Mouse (Mus musculus) hindbrain, postnatal 0 days (tissue): ENCODE measurements around the gene Cyp3a41a. TPM values are rescaled to one million over a fixed set of nuclear protein-coding genes. Genes with fewer than 3 reads are reported as not detected.
"Not testable (repeated sequence)": the region's sequence is repeated elsewhere in the genome, so short reads cannot be mapped to it uniquely, and the experiment has no call there.

Experiments used
- ATAC-seq: fragments of 200-750 bp; cut with Nextera tagmentation; 2 replicates; pipeline ENCODE4 v1.8.0; 2017; ENCODE audit warnings: mild to moderate bottlenecking, moderate TSS enrichment, moderate library complexity
- DNase-seq: peaks from one replicate; pipeline ENCODE4 v3.0.0-alpha.2; 2015; ENCODE audit warnings: low spot score
- H3K27ac ChIP-seq: fragments of 300-500 bp; sonication (generic); 2 replicates; pipeline ENCODE4 v1.5.1; 2014; ENCODE audit warnings: mild to moderate bottlenecking
- H3K27me3 ChIP-seq: fragments of 300-500 bp; sonication (generic); 2 replicates; pipeline ENCODE4 v1.6.1; 2014; ENCODE audit warnings: low read length, mixed read lengths; ENCODE audit not compliant: insufficient read depth
- H3K36me3 ChIP-seq: fragments of 300-500 bp; sonication (generic); 2 replicates; pipeline ENCODE4 v1.6.1; 2014; ENCODE audit warnings: low read length, mixed read lengths; ENCODE audit not compliant: insufficient read depth
- H3K4me1 ChIP-seq: fragments of 300-500 bp; sonication (generic); 2 replicates; pipeline ENCODE4 v1.6.1; 2014; ENCODE audit warnings: antibody characterized with exemption, low read length, mixed read lengths; ENCODE audit not compliant: insufficient read depth
- H3K4me2 ChIP-seq: fragments of 300-500 bp; sonication (generic); 2 replicates; pipeline ENCODE4 v1.6.1; 2014; ENCODE audit warnings: low read depth, mild to moderate bottlenecking, low read length, moderate library complexity, mixed read lengths
- H3K4me3 ChIP-seq: fragments of 300-500 bp; sonication (generic); 2 replicates; pipeline ENCODE4 v1.5.1; 2014; ENCODE audit warnings: low read length
- H3K9ac ChIP-seq: fragments of 300-500 bp; sonication (generic); replicated peaks from 2 replicates; pipeline ENCODE4 v1.6.1; 2014; ENCODE audit warnings: mild to moderate bottlenecking, low read length, moderate library complexity, mixed read lengths
- H3K9me3 ChIP-seq: fragments of 300-500 bp; sonication (generic); 2 replicates; pipeline ENCODE4 v1.6.1; 2016; ENCODE audit warnings: low read length, mixed read lengths
- CTCF ChIP-seq: IDR thresholded peaks from 2 replicates; pipeline ENCODE4 v1.5.1; 2016; ENCODE audit warnings: antibody characterized with exemption, control low read depth, low read depth
- WGBS: fragments of 180-500 bp; shearing (Covaris S2); extraction: QIAGEN DNeasy Blood & Tissue Kit; methylation state at CpG from one replicate; pipeline ENCODE4 v1.1.7; 2014; 5-methylcytosine and 5-hydroxymethylcytosine counted together
- polyA plus RNA-seq: library from polyadenylated mRNA; unstranded; fragments of >200 nt; fragmentation: Nextera tagmentation; extraction: Ambion mirVana; gene quantifications from 2 replicates; pipeline ENCODE4 v1.2.1, GENCODE M21; 2015
- total RNA-seq: library from RNA; depleted of rRNA; stranded (reverse); fragments of >200 nt; gene quantifications from 2 replicates; pipeline ENCODE4 v1.2.3, GENCODE M21; 2014; rRNA removed

Cyp3a41a gene
- total RNA-seq (not detected in 2 replicates), polyA plus RNA-seq (not detected in 2 replicates)

- not testable (repeated sequence) for H3K27me3 ChIP-seq, H3K4me1 ChIP-seq, DNase-seq, H3K9ac ChIP-seq, ATAC-seq, H3K27ac ChIP-seq, H3K4me3 ChIP-seq, H3K4me2 ChIP-seq, H3K9me3 ChIP-seq, H3K36me3 ChIP-seq
- 73% methylated on average over 1 of the region's 2 CpGs for WGBS
Observed at GRCm38 (mm10) chr5:145720036-145720435, at the start of gene Cyp3a41a. TSS of gene Cyp3a41a (minus strand) at chr5:145720136.

DNA sequence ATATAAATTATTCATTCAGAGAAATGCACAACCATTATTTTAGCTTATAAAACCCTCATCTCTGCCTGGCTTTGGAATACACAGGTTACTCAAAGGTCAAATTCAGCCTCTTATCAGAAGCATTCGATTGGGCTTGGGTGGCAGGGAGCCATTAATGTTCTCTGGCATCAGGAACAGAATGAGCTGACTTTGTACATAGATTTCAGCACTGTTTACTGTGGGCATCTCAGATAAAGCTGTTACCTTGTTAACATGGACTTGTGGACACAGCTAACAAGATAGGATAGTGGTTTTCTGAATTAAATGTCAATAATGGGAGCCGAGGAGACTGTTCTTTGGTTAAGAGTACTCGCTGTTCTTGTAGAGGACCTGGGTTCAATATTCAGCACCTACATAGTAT is 17.6 kb upstream of the Cyp3a41a start:
- 76% methylated on average over 3 of the region's 3 CpGs for WGBS
- DNase-seq, H3K36me3 ChIP-seq, H3K27ac ChIP-seq, H3K4me3 ChIP-seq, H3K4me1 ChIP-seq, ATAC-seq, H3K4me2 ChIP-seq, H3K9ac ChIP-seq, H3K27me3 ChIP-seq, H3K9me3 ChIP-seq: not testable (repeated sequence)

DNA sequence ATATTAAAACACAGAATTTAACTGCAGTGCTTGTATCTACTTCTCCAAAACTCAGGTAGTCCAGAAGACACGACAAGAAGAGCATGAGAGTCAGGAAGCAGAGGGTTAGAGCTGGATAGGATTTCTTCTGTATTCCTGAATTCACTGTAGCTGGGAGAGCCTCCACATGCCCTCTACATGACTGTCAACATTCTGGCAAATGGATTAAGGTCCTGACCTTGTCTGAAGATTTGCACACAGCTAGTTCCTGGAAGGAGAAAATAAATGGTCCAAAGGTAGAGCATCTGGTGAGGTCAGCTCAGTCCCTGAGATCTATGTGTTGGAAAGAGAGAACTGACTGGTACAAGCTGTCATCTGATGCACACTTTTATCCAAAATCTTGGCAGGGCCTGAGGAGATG is 5.6 kb downstream of the Cyp3a41a start:
- H3K4me1 ChIP-seq, H3K4me2 ChIP-seq, H3K4me3 ChIP-seq, H3K9me3 ChIP-seq, H3K9ac ChIP-seq, DNase-seq, ATAC-seq, H3K36me3 ChIP-seq, H3K27ac ChIP-seq, H3K27me3 ChIP-seq: not testable (repeated sequence)
- WGBS: 21% methylated on average over 1 of the region's 1 CpGs

GRCm38 (mm10) chr5:145707372-145707771 is 12.6 kb downstream of the Cyp3a41a start:
- not testable (repeated sequence) for DNase-seq, H3K9me3 ChIP-seq, H3K4me3 ChIP-seq, H3K4me2 ChIP-seq, H3K9ac ChIP-seq, H3K27me3 ChIP-seq, H3K27ac ChIP-seq, H3K4me1 ChIP-seq, H3K36me3 ChIP-seq, ATAC-seq
- WGBS: 85% methylated on average over 2 of the region's 2 CpGs

DNA sequence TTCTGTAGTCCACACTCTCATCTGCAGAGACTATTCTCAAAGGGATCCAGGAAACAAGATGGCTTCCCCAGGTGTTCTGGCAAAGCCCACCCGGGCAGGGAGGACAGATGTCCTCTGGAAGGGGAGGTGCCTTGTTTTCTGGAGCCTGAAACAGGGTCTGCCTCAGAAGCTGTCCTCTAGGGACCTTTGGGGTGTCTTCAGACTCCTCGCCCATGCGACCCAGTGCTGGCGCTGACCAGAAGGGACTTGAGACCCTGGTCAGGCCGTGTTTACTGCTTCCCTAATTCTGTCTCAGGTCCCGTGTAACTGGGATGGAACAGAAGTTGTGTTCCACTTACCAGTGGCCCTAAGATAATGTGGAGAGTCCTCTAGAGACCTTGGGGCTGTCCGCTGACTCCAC is 57.9 kb downstream of the Cyp3a41a start:
- no peak for ATAC-seq
- Histone ChIP-seq H3K9me3 (peaks cover 44% of the 10 kb centered on the region), H3K4me1 (no peaks in the 10 kb centered on the region), H3K9ac (no peak overlapping the region), H3K4me2 (no peak overlapping the region), H3K4me3 (no peak overlapping the region), H3K27ac (no peak overlapping the region), H3K27me3 (no peaks in the 10 kb centered on the region), H3K36me3 (no peaks in the 10 kb centered on the region)
- no peak for TF ChIP-seq CTCF
- WGBS: 83% methylated on average over 7 of the region's 7 CpGs
- DNase-seq: no peak

GRCm38 (mm10) chr5:145647779-145648178 is 72.2 kb downstream of the Cyp3a41a start:
- no peaks in the 10 kb centered on the region for H3K4me1 ChIP-seq
- no peak overlapping the region for H3K9ac ChIP-seq
- no peak for TF ChIP-seq CTCF
- no peak for DNase-seq
- H3K4me3 ChIP-seq: no peak overlapping the region
- H3K27me3 ChIP-seq: no peaks in the 10 kb centered on the region
- peaks cover 38% of the 10 kb centered on the region for H3K9me3 ChIP-seq
- no peak for ATAC-seq
- WGBS: 73% methylated on average over 4 of the region's 4 CpGs
- H3K36me3 ChIP-seq: no peaks in the 10 kb centered on the region
- no peak overlapping the region for H3K27ac ChIP-seq
- H3K4me2 ChIP-seq: no peak overlapping the region

Other genes with a start within 250 kb of the Cyp3a41a start
- not detected in 2 replicates for gene Cyp3a41b, start 135.4 kb downstream of the Cyp3a41a start, total RNA-seq
- not detected in 2 replicates for gene Cyp3a41b, start 135.4 kb downstream of the Cyp3a41a start, polyA plus RNA-seq
- gene Cyp3a44, start 85.7 kb upstream of the Cyp3a41a start, total RNA-seq: not detected in 2 replicates
- gene Cyp3a44, start 85.7 kb upstream of the Cyp3a41a start, polyA plus RNA-seq: not detected in 2 replicates
- gene Cyp3a11, start 159.8 kb upstream of the Cyp3a41a start, total RNA-seq: not detected in 2 replicates
- gene Cyp3a11, start 159.8 kb upstream of the Cyp3a41a start, polyA plus RNA-seq: not detected in 2 replicates